Mouse (Mus musculus) cortical plate, adult 2 months (tissue): ENCODE measurements at regions not wholly inside any gene's neighbourhood (a gene's known extent, or its start where the extent isn't known, plus 50 kb on each side); places are given as distances from the start of the nearest gene placed in this dataset.

ENCODE experiments used
- CTCF ChIP-seq: fragments of 200-500 bp; IDR thresholded peaks from 2 replicates; pipeline ENCODE4 v1.5.1; 2011; ENCODE audit warnings: mild to moderate bottlenecking, control low read depth, low read length; ENCODE audit not compliant: insufficient read depth; ENCODE audit errors: extremely low read depth
- POLR2A ChIP-seq: fragments of 200-500 bp; IDR thresholded peaks from 2 replicates; pipeline ENCODE4 v1.6.1; 2011; ENCODE audit warnings: mild to moderate bottlenecking, low read length, control low read depth; ENCODE audit not compliant: insufficient read depth; ENCODE audit errors: extremely low read depth

GRCm38 (mm10) chr16:49635506-49635905 is 63.5 kb upstream of the Ift57 start:
- TF ChIP-seq POLR2A (no peak), CTCF (no peak)
